Mouse (Mus musculus) spleen, postnatal 4 days (tissue): ENCODE data around the gene Tespa1.
"Not testable (repeated sequence)": the region's sequence is repeated elsewhere in the genome, so short reads cannot be mapped to it uniquely, and the experiment has no call there.

ENCODE experiments used
- DNase-seq, 2 experiments: peaks; one replicate each; pipeline ENCODE4 v3.0.0; 2022; ENCODE audit warnings: low spot score in 2 of 2

Tespa1 gene

GRCm38 (mm10) chr10:130363438-130364164 is 40.9 kb downstream of the Tespa1 start:
- no peak for DNase-seq

- no peak for DNase-seq
These were observed 42.1 kb downstream of the Tespa1 start for GRCm38 (mm10) chr10:130364766-130365165.

- no peak for DNase-seq
These were observed 45.7 kb downstream of the Tespa1 start for GRCm38 (mm10) chr10:130368384-130368783.

GRCm38 (mm10) chr10:130370005-130370682 is 47.5 kb downstream of the Tespa1 start:
- DNase-seq: no peak

- no peak for DNase-seq
These were observed 49.0 kb downstream of the Tespa1 start for GRCm38 (mm10) chr10:130371644-130372043.

- DNase-seq: peak in 1 of 2 experiments; percentile 54
These were observed 50.0 kb downstream of the Tespa1 start for GRCm38 (mm10) chr10:130372491-130373173.

- DNase-seq: no peak
These were observed 52.5 kb downstream of the Tespa1 start for GRCm38 (mm10) chr10:130375145-130375544.

GRCm38 (mm10) chr10:130394232-130394631 is 71.6 kb downstream of the Tespa1 start, which contains the start of gene Vmn2r84:
TSS of gene Vmn2r84 (minus strand) at chr10:130394332.
- DNase-seq: no peak

GRCm38 (mm10) chr10:130412167-130412698 is 89.6 kb downstream of the Tespa1 start:
- not testable (repeated sequence) for DNase-seq
